Mouse (Mus musculus) small intestine, adult 2 months (tissue): ENCODE results near the gene Gm29776.

Source experiments
- CTCF ChIP-seq: fragments of 200-500 bp; IDR thresholded peaks from 2 replicates; pipeline ENCODE4 v1.5.1; 2012; ENCODE audit warnings: low read depth, mild to moderate bottlenecking, control low read depth, inconsistent platforms, low read length, moderate library complexity, mixed read lengths; ENCODE audit not compliant: insufficient replicate concordance, insufficient read length; ENCODE audit errors: extremely low read depth
- POLR2A ChIP-seq: fragments of 200-500 bp; IDR thresholded peaks from 2 replicates; pipeline ENCODE4 v1.6.1; 2012; ENCODE audit warnings: low read depth, mild to moderate bottlenecking, control low read depth, inconsistent platforms, low read length, moderate library complexity

DNA sequence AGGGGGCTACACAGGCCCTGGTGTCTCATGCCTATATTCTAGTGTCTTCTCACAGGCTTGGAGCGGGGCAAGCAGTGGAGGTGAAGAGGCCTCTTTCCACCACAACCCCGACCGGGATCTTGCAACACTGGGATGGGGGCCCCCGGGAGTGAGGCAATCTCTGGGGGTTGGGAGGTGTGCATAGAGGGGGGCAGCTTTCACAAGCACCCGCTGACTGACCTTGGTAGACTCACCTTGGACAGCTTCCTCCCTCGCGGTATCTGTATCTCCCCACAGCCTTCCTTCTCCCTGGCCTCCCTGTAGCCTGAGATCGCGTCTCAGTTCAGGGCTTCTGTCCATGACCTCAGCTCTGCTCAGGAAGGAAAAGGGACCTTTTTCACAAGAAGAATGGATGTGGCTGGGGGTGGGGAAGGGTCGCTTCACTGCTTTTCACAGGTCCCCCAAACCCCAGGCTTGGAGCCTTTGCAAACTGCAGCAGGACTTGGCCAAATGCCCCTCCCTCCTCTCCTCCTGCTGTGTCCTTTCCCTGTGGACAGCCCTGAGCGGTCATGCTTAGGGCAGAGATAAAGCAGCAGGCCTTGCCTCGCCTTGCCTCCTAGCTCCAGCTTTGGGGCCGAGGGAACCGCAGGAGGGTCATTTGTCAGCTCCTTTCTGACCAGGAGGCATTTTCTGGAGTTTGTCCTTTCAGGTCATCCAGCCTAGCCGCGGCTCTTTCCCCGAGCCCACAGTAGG lies 8.1 kb upstream of the Gm29776 start:
- TF ChIP-seq CTCF (no peak), POLR2A (no peak)
